Mouse (Mus musculus): ENCODE measurements around the gene Slc28a1.

Gene Slc28a1

GRCm38 (mm10) chr7:81114555-81114954, at the start of gene Slc28a1:
Slc28a1 (plus strand) TSS chr7:81114799.
- DNase-seq, result no peak

GRCm38 (mm10) chr7:81066714-81067113, 47.9 kb upstream of the Slc28a1 start:
- DNase-seq, result no peak

GRCm38 (mm10) chr7:81072463-81072862, 42.1 kb upstream of the Slc28a1 start:
- DNase-seq, result no peak

- DNase-seq, result no peak
These were observed 41.3 kb upstream of the Slc28a1 start for GRCm38 (mm10) chr7:81073273-81073672.

GRCm38 (mm10) chr7:81074546-81074945, 40.1 kb upstream of the Slc28a1 start:
- no peak for DNase-seq

- DNase-seq, result no peak
These were observed 39.3 kb upstream of the Slc28a1 start for GRCm38 (mm10) chr7:81075299-81075698.

- no peak for DNase-seq
These were observed 38.9 kb upstream of the Slc28a1 start for GRCm38 (mm10) chr7:81075732-81076131.

GRCm38 (mm10) chr7:81077009-81077408, 37.6 kb upstream of the Slc28a1 start:
- DNase-seq, result no peak

- DNase-seq, result no peak
These were observed 35.9 kb upstream of the Slc28a1 start for GRCm38 (mm10) chr7:81078740-81079139.

GRCm38 (mm10) chr7:81093420-81093965, 21.1 kb upstream of the Slc28a1 start:
- DNase-seq, result no peak

- no peak for DNase-seq
These were observed 20.4 kb upstream of the Slc28a1 start for GRCm38 (mm10) chr7:81094104-81094757.

GRCm38 (mm10) chr7:81100341-81100740, 14.3 kb upstream of the Slc28a1 start:
- no peak for DNase-seq

- no peak for DNase-seq
These were observed 11.7 kb upstream of the Slc28a1 start for GRCm38 (mm10) chr7:81102854-81103253.

- no peak for DNase-seq
These were observed 9.1 kb upstream of the Slc28a1 start for GRCm38 (mm10) chr7:81105525-81105924.

GRCm38 (mm10) chr7:81108226-81108625, 6.4 kb upstream of the Slc28a1 start:
- no peak for DNase-seq

- peak; percentile 11 for DNase-seq
These were observed 4.6 kb upstream of the Slc28a1 start for GRCm38 (mm10) chr7:81109717-81110651.

GRCm38 (mm10) chr7:81110791-81111190, 3.8 kb upstream of the Slc28a1 start:
- DNase-seq, result no peak

GRCm38 (mm10) chr7:81111729-81112128, 2.9 kb upstream of the Slc28a1 start:
- no peak for DNase-seq

GRCm38 (mm10) chr7:81112686-81113360, 1.8 kb upstream of the Slc28a1 start:
- no peak for DNase-seq

GRCm38 (mm10) chr7:81121099-81121498, 6.5 kb downstream of the Slc28a1 start:
- no peak for DNase-seq

- no peak for DNase-seq
These were observed 8.2 kb downstream of the Slc28a1 start for GRCm38 (mm10) chr7:81122808-81123207.

GRCm38 (mm10) chr7:81123553-81123952, 9.0 kb downstream of the Slc28a1 start:
- no peak for DNase-seq

- DNase-seq, result no peak
These were observed 10.2 kb downstream of the Slc28a1 start for GRCm38 (mm10) chr7:81124773-81125172.

Measured in cerebellum, adult 9-10 months (tissue).